Mouse (Mus musculus): ENCODE data around the gene Cst9.
A peak's percentile ranks its signal among the peaks of the same experiment; 100 is the strongest.

Cst9 gene

GRCm38 (mm10) chr2:148877016-148877770 lies 42.2 kb downstream of the Cst9 start:
- DNase-seq = peak; percentile 40 to 47

- no peak for DNase-seq
These were observed 43.7 kb downstream of the Cst9 start for GRCm38 (mm10) chr2:148878641-148879130.

DNA sequence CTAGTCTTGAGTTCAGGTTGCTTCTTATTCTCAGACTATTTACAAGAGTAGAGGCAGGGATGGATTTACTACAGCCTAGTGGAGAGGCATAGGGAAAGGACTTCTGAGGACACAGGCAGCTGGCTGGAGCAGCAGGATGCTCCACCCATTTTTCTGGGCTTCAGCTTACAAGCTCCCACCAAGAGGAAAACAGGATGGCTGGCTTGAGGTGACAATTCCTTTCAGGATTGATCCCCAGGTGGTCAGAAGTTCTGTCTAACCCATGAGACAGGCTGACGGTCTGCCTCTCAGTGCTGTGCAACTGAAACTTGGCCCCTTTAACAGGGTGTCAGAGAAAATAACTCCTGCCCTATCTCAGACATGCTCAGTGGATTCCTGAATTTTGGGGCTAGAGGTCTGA lies 44.3 kb downstream of the Cst9 start:
- peak in 1 of 2 experiments; percentile 25 for DNase-seq

DNA sequence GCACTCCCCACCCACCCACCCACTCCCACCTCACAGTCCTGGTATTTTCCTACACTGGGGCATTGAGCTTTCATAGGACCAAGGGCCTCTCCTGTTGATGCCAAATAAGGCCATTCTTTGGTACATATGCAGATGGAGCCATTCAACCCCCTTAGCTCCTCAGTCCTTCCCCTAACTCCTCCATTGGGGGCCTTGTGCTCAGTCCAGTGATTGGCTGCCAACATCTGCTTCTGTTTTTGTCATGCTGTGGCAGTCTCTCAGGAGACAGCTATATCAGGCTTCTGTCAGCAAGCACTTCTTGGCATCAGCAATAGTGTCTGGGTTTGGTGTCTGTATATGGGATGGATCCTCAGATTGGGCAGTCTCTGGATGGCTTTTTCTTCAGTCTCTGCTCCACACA lies 49.8 kb downstream of the Cst9 start:
- no peak for DNase-seq

Measured in lung, postnatal 4 days (tissue).